Mouse (Mus musculus) embryonic fibroblast, embryonic 13.5 days (primary cell): ENCODE data around the gene Atp2c2.

Experiments
- CTCF ChIP-seq: IDR thresholded peaks from 2 replicates; pipeline ENCODE4 v1.5.1; 2011; ENCODE audit warnings: mild to moderate bottlenecking, control low read depth, low read length, moderate library complexity, borderline replicate concordance; ENCODE audit not compliant: insufficient read depth
- POLR2A ChIP-seq: IDR thresholded peaks from 2 replicates; pipeline ENCODE4 v1.6.1; 2011; ENCODE audit warnings: low read depth, mild to moderate bottlenecking, control low read depth, low read length, moderate library complexity

- TF ChIP-seq CTCF (no peak), POLR2A (no peak)
These were observed 102.8 kb downstream of the Atp2c2 start for GRCm38 (mm10) chr8:119802592-119802991.
